ENCODE assay signal across 19 mouse cellular contexts in the genomic region with DNA sequence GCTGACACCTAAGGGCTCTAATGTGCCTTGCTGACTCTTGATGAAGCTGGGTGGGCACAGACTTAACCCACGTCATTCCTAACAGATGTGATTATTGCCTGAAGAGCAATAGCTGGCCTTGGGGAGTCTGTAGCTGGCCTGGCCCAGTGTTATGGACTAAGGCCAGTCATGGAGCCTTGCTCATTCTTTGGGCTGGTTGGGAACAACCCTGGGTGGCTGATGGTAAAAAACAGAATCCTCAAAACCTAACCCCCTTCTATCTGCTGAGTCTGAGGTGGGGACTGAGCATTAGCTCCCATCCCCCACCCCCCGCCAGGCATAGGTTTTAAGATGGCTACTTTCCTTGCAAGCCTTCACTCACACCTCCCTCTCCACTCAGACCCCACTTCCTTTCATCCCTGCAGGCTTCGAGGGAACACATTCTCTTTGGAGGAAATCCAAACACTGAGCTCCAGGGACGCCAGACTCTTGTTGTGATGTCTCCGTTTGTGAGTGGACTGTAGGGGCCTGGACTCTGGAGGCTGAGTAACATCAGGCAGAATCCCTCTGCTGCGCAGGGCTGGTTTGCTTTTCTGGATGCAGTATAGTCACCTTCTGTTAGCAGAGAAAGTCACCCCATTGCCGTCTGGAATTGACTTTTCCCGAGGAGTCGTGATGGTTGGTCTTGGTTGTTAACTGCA. TPM values are rescaled to one million over a fixed set of nuclear protein-coding genes. Genes with fewer than 3 reads are reported as not detected.
A peak's percentile ranks its signal among the peaks of the same experiment; 100 is the strongest.
DNase-seq lines count a peak whose midpoint lies in the region; ATAC-seq and TF ChIP-seq lines count a peak whose summit lies in the region.
"Had no signal": no experiment of that assay in that cellular context is flagged by ENCODE, and none has a peak within 500 bp of the region (broad histone marks: within the 10 kb centered on the region; RNA-seq: fewer than 3 reads in every experiment).

No protein-coding gene starts in this region.

- no peak for TF ChIP-seq EP300 in liver, postnatal 0 days (IDR thresholded peaks at IDR 0.05; ENCODE audit: low read depth)
- no peak for TF ChIP-seq EP300 in stomach, postnatal 0 days (optimal IDR thresholded peaks at IDR 0.05)

- ATAC-seq in heart, embryonic 15.5 days (replicated peaks; ENCODE audit: insufficient number of reproducible peaks, insufficient read depth, low FRiP score, low read depth), result 0 out of 2 replicates have a peak, but pooled peaks have one; percentile 27
- no peak for ATAC-seq in liver, postnatal 0 days
- no peak for ATAC-seq in liver, embryonic 12.5 days
- ATAC-seq in neural tube, embryonic 15.5 days (ENCODE audit: low FRiP score), result no peak
- no peak for ATAC-seq in stomach, postnatal 0 days (ENCODE audit: low FRiP score, low TSS enrichment)

- WGBS in heart, embryonic 15.5 days, result 47% methylated on average over 9 of the region's 9 CpGs
- 60% methylated on average over 9 of the region's 9 CpGs for WGBS in liver, postnatal 0 days (ENCODE audit: insufficient replicate concordance)
- 45% methylated on average over 9 of the region's 9 CpGs for WGBS in liver, embryonic 12.5 days (ENCODE audit: insufficient replicate concordance)
- 72% methylated on average over 9 of the region's 9 CpGs for WGBS in neural tube, embryonic 15.5 days
- WGBS in stomach, postnatal 0 days, result 48% methylated on average over 9 of the region's 9 CpGs

- no peak overlapping the region for H3K9ac ChIP-seq in heart, embryonic 15.5 days
- no peak overlapping the region for H3K9ac ChIP-seq in liver, postnatal 0 days (replicated peaks)
- H3K9ac ChIP-seq in liver, embryonic 12.5 days, result no peak overlapping the region
- no peak overlapping the region for H3K9ac ChIP-seq in neural tube, embryonic 15.5 days (replicated peaks)
- H3K9ac ChIP-seq in stomach, postnatal 0 days (ENCODE audit: low read length), result no peak overlapping the region
- H3K9ac ChIP-seq: limb, embryonic 15.5 days; midbrain, embryonic 12.5 days; neural tube, embryonic 13.5 days had no signal

- DNase-seq in heart, adult 8-10 months (ENCODE audit: low spot score), result no peak
- peak; percentile 8 for DNase-seq in liver, postnatal 0 days
- DNase-seq in neural tube, embryonic 10.5 days (ENCODE audit: extremely low spot score, low spot score), result peak; percentile 11
- DNase-seq in stomach, postnatal 0 days (ENCODE audit: low spot score), result peak; percentile 9
- DNase-seq: adrenal gland, postnatal 25 days; cerebellum, adult 11 months; cerebellum, postnatal 25 days; embryo, embryonic 11 days; kidney, adult 9 months; kidney, postnatal 4 days had no signal

- H3K4me1 ChIP-seq in heart, embryonic 15.5 days (replicated peaks), result peaks cover 4% of the 10 kb centered on the region; the same call in 1 of the 2 replicates
- no peaks in the 10 kb centered on the region for H3K4me1 ChIP-seq in liver, postnatal 0 days (ENCODE audit: insufficient read depth)
- no peaks in the 10 kb centered on the region for H3K4me1 ChIP-seq in liver, embryonic 12.5 days
- no peaks in the 10 kb centered on the region for H3K4me1 ChIP-seq in neural tube, embryonic 15.5 days
- no peaks in the 10 kb centered on the region for H3K4me1 ChIP-seq in stomach, postnatal 0 days (replicated peaks; ENCODE audit: control insufficient read depth, insufficient read depth)
- H3K4me1 ChIP-seq: forebrain, embryonic 10.5 days; midbrain, embryonic 12.5 days; neural tube, embryonic 13.5 days had no signal

- TF ChIP-seq CTCF in liver, postnatal 0 days (IDR thresholded peaks at IDR 0.05; ENCODE audit: low read depth), result no peak
- TF ChIP-seq CTCF in stomach, postnatal 0 days (IDR thresholded peaks at IDR 0.05; ENCODE audit: low read depth), result no peak

- H3K4me3 ChIP-seq in heart, embryonic 15.5 days, result no peak overlapping the region
- no peak overlapping the region for H3K4me3 ChIP-seq in liver, postnatal 0 days (ENCODE audit: low read depth, low read length)
- no peak overlapping the region for H3K4me3 ChIP-seq in liver, embryonic 12.5 days
- no peak overlapping the region for H3K4me3 ChIP-seq in neural tube, embryonic 15.5 days (replicated peaks)
- H3K4me3 ChIP-seq in stomach, postnatal 0 days (ENCODE audit: low read depth, low read length), result no peak overlapping the region
- H3K4me3 ChIP-seq: forebrain, embryonic 10.5 days; limb, embryonic 15.5 days; midbrain, embryonic 12.5 days; neural tube, embryonic 13.5 days had no signal

- no peaks in the 10 kb centered on the region for H3K9me3 ChIP-seq in heart, embryonic 15.5 days (replicated peaks)
- H3K9me3 ChIP-seq in liver, postnatal 0 days (ENCODE audit: low read length), result no peaks in the 10 kb centered on the region
- H3K9me3 ChIP-seq in liver, embryonic 12.5 days (replicated peaks), result no peaks in the 10 kb centered on the region
- H3K9me3 ChIP-seq in neural tube, embryonic 15.5 days (replicated peaks), result no peaks in the 10 kb centered on the region
- H3K9me3 ChIP-seq in stomach, postnatal 0 days (ENCODE audit: control insufficient read depth, low read length), result no peaks in the 10 kb centered on the region
- H3K9me3 ChIP-seq: forebrain, embryonic 10.5 days; limb, embryonic 15.5 days; midbrain, embryonic 12.5 days; neural tube, embryonic 13.5 days had no signal

- no peaks in the 10 kb centered on the region for H3K27me3 ChIP-seq in heart, embryonic 15.5 days
- no peaks in the 10 kb centered on the region for H3K27me3 ChIP-seq in liver, postnatal 0 days (ENCODE audit: insufficient read depth, low read length)
- H3K27me3 ChIP-seq in liver, embryonic 12.5 days (replicated peaks), result peaks cover 7% of the 10 kb centered on the region; the same call in 1 of the 2 replicates
- no peaks in the 10 kb centered on the region for H3K27me3 ChIP-seq in neural tube, embryonic 15.5 days (replicated peaks)
- no peaks in the 10 kb centered on the region for H3K27me3 ChIP-seq in stomach, postnatal 0 days (ENCODE audit: control insufficient read depth, insufficient read depth, low read length)
- H3K27me3 ChIP-seq: CH12.LX; limb, embryonic 15.5 days; midbrain, embryonic 12.5 days; neural tube, embryonic 13.5 days had no signal

- no peak overlapping the region for H3K4me2 ChIP-seq in heart, embryonic 15.5 days
- no peak overlapping the region for H3K4me2 ChIP-seq in liver, postnatal 0 days (ENCODE audit: low read depth, low read length)
- no peak overlapping the region for H3K4me2 ChIP-seq in liver, embryonic 12.5 days
- no peak overlapping the region for H3K4me2 ChIP-seq in neural tube, embryonic 15.5 days
- no peak overlapping the region for H3K4me2 ChIP-seq in stomach, postnatal 0 days (replicated peaks; ENCODE audit: low read depth)
- H3K4me2 ChIP-seq: limb, embryonic 15.5 days; midbrain, embryonic 12.5 days; neural tube, embryonic 13.5 days had no signal

- H3K27ac ChIP-seq in heart, embryonic 15.5 days, result no peak overlapping the region
- no peak overlapping the region for H3K27ac ChIP-seq in liver, postnatal 0 days (ENCODE audit: low read depth)
- H3K27ac ChIP-seq in liver, embryonic 12.5 days, result no peak overlapping the region
- H3K27ac ChIP-seq in neural tube, embryonic 15.5 days (replicated peaks), result no peak overlapping the region
- no peak overlapping the region for H3K27ac ChIP-seq in stomach, postnatal 0 days (replicated peaks)
- H3K27ac ChIP-seq: forebrain, embryonic 10.5 days; limb, embryonic 15.5 days; macrophage; midbrain, embryonic 12.5 days; neural tube, embryonic 13.5 days had no signal

- no peaks in the 10 kb centered on the region for H3K36me3 ChIP-seq in heart, embryonic 15.5 days
- no peaks in the 10 kb centered on the region for H3K36me3 ChIP-seq in liver, postnatal 0 days (replicated peaks; ENCODE audit: insufficient read depth, low read length)
- no peaks in the 10 kb centered on the region for H3K36me3 ChIP-seq in liver, embryonic 12.5 days
- no peaks in the 10 kb centered on the region for H3K36me3 ChIP-seq in neural tube, embryonic 15.5 days
- H3K36me3 ChIP-seq in stomach, postnatal 0 days (ENCODE audit: control insufficient read depth, insufficient read depth, low read length), result no peaks in the 10 kb centered on the region
- H3K36me3 ChIP-seq: forebrain, embryonic 10.5 days; limb, embryonic 15.5 days; midbrain, embryonic 12.5 days; neural tube, embryonic 13.5 days had no signal

RNA-seq across cellular contexts. Expression of gene Cyld, which starts 10.5 kb away (rescaled TPM):
- 10.1 and 11.9 TPM in 2 replicates for polyA plus RNA-seq in heart, embryonic 15.5 days (2015; fragmentation: Nextera tagmentation; extraction: Ambion mirVana)
- total RNA-seq in heart, adult 8-10 months (2022), result 10 to 100 TPM; 26.3 to 31.2 (median 30.0) TPM
- polyA plus RNA-seq in liver, postnatal 0 days (2015; fragmentation: Nextera tagmentation; extraction: Ambion mirVana), result 3.7 and 4.6 TPM in 2 replicates
- 7.7 and 8.2 TPM in 2 replicates for polyA plus RNA-seq in liver, embryonic 12.5 days (2016; fragmentation: Nextera tagmentation; extraction: Ambion mirVana)
- polyA plus RNA-seq in neural tube, embryonic 15.5 days (2015; fragmentation: Nextera tagmentation; extraction: Ambion mirVana), result 15.6 and 16.1 TPM in 2 replicates
- polyA plus RNA-seq in stomach, postnatal 0 days (2015; fragmentation: Nextera tagmentation; extraction: Ambion mirVana), result 6.9 and 7.4 TPM in 2 replicates

RNA-seq across cellular contexts. Expression of gene Nod2, which starts 39.3 kb away (rescaled TPM):
- 0.06 and 0.15 TPM in 2 replicates for polyA plus RNA-seq in heart, embryonic 15.5 days (2015; fragmentation: Nextera tagmentation; extraction: Ambion mirVana)
- 1 to 10 TPM in 1 of 4 experiments, under 1 TPM in 3; 0.56 to 1.3 (median 0.68) TPM for total RNA-seq in heart, adult 8-10 months (2022)
- 0.07 and 0.08 TPM in 2 replicates for polyA plus RNA-seq in liver, postnatal 0 days (2015; fragmentation: Nextera tagmentation; extraction: Ambion mirVana)
- polyA plus RNA-seq in liver, embryonic 12.5 days (2016; fragmentation: Nextera tagmentation; extraction: Ambion mirVana), result 0.05 and 0.06 TPM in 2 replicates
- 0.09 and 0.12 TPM in 2 replicates for polyA plus RNA-seq in neural tube, embryonic 15.5 days (2015; fragmentation: Nextera tagmentation; extraction: Ambion mirVana)
- 0.12 and 0.15 TPM in 2 replicates for polyA plus RNA-seq in stomach, postnatal 0 days (2015; fragmentation: Nextera tagmentation; extraction: Ambion mirVana)
- polyA plus RNA-seq: neural tube, embryonic 13.5 days had no signal

RNA-seq across cellular contexts. Expression of gene Snx20, which starts 50.4 kb away (rescaled TPM):
- 2.3 and 2.9 TPM in 2 replicates for polyA plus RNA-seq in heart, embryonic 15.5 days (2015; fragmentation: Nextera tagmentation; extraction: Ambion mirVana)
- total RNA-seq in heart, adult 8-10 months (2022), result 1 to 10 TPM in 1 of 4 experiments, under 1 TPM in 3; 0.63 to 1.6 (median 0.77) TPM
- 6.0 TPM in 2 replicates for polyA plus RNA-seq in liver, postnatal 0 days (2015; fragmentation: Nextera tagmentation; extraction: Ambion mirVana)
- polyA plus RNA-seq in liver, embryonic 12.5 days (2016; fragmentation: Nextera tagmentation; extraction: Ambion mirVana), result 2.6 and 2.7 TPM in 2 replicates
- 1.2 and 2.4 TPM in 2 replicates for polyA plus RNA-seq in neural tube, embryonic 15.5 days (2015; fragmentation: Nextera tagmentation; extraction: Ambion mirVana)
- 2.0 and 2.1 TPM in 2 replicates for polyA plus RNA-seq in stomach, postnatal 0 days (2015; fragmentation: Nextera tagmentation; extraction: Ambion mirVana)
